Mouse (Mus musculus): ENCODE measurements around the gene Zfp664. TPM values are rescaled to one million over a fixed set of nuclear protein-coding genes. Genes with fewer than 3 reads are reported as not detected.

Gene Zfp664
- total and polyA plus RNA-seq, 2 experiments, result 5.3 to 12.2 TPM

DNA sequence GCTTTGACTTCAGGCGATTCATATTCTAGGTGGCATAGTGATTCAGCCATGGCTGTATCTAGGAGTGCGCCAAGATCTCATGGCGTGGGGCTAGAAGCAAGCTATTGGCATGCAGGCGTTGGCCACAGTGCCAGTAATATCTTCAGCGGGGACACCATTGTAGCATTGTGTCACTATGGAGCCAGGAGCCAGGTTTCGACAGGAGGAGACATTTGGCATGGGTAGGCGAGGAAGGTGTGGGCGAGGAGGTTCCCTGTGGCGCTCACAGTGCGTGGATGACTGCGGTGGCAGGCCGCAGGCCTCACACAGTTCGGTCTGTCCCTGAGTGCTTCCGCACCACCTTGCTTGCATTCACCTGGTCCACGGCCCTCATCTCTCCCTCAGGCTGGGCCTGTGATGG, 27.3 kb upstream of the Zfp664 start:
- no peak for TF ChIP-seq POLR2A (IDR thresholded peaks at IDR 0.05; ENCODE audit: extremely low read depth, insufficient read depth, low read length)
- no peak for TF ChIP-seq CTCF (IDR thresholded peaks at IDR 0.05; ENCODE audit: low read depth, low read length)
- Histone ChIP-seq H3K4me3 (ENCODE audit: insufficient read depth, low read depth, low read length) (no peak overlapping the region), H3K79me2 (ENCODE audit: control insufficient read depth, insufficient read depth, low read length) (no peaks in the 10 kb centered on the region), H3K27ac (replicated peaks; ENCODE audit: insufficient read depth, low read depth, low read length) (no peak overlapping the region), H3K36me3 (ENCODE audit: control insufficient read depth, insufficient read depth, low read length) (no peaks in the 10 kb centered on the region), H3K27me3 (ENCODE audit: control insufficient read depth, insufficient read depth, low read length) (no peaks in the 10 kb centered on the region), H3K4me1 (ENCODE audit: control insufficient read depth, insufficient read depth, low read length) (no peaks in the 10 kb centered on the region), H3K9ac (ENCODE audit: low read depth, low read length) (no peak overlapping the region)
- WGBS, result 93% methylated on average over 15 of the region's 15 CpGs
- no peak for DNase-seq (ENCODE audit: extremely low read depth, low read depth, low spot score)

GRCm38 (mm10) chr5:124836075-124836474, 26.4 kb upstream of the Zfp664 start:
- H3K27me3 ChIP-seq (ENCODE audit: control insufficient read depth, insufficient read depth, low read length), result no peaks in the 10 kb centered on the region
- TF ChIP-seq POLR2A (IDR thresholded peaks at IDR 0.05; ENCODE audit: extremely low read depth, insufficient read depth, low read length), result no peak
- TF ChIP-seq CTCF (IDR thresholded peaks at IDR 0.05; ENCODE audit: low read depth, low read length), result no peak
- no peaks in the 10 kb centered on the region for H3K36me3 ChIP-seq (ENCODE audit: control insufficient read depth, insufficient read depth, low read length)
- H3K9ac ChIP-seq (ENCODE audit: low read depth, low read length), result no peak overlapping the region
- DNase-seq (ENCODE audit: extremely low read depth, low read depth, low spot score), result no peak
- H3K4me1 ChIP-seq (ENCODE audit: control insufficient read depth, insufficient read depth, low read length), result no peaks in the 10 kb centered on the region
- WGBS, result 88% methylated on average over 10 of the region's 10 CpGs
- no peaks in the 10 kb centered on the region for H3K79me2 ChIP-seq (ENCODE audit: control insufficient read depth, insufficient read depth, low read length)
- no peak overlapping the region for H3K27ac ChIP-seq (replicated peaks; ENCODE audit: insufficient read depth, low read depth, low read length)
- no peak overlapping the region for H3K4me3 ChIP-seq (ENCODE audit: insufficient read depth, low read depth, low read length)

- H3K27me3 ChIP-seq (ENCODE audit: control insufficient read depth, insufficient read depth, low read length), result no peaks in the 10 kb centered on the region
- H3K4me1 ChIP-seq (ENCODE audit: control insufficient read depth, insufficient read depth, low read length), result no peaks in the 10 kb centered on the region
- TF ChIP-seq POLR2A (IDR thresholded peaks at IDR 0.05; ENCODE audit: extremely low read depth, insufficient read depth, low read length) (no peak), CTCF (IDR thresholded peaks at IDR 0.05; ENCODE audit: low read depth, low read length) (no peak)
- no peak overlapping the region for H3K27ac ChIP-seq (replicated peaks; ENCODE audit: insufficient read depth, low read depth, low read length)
- no peak for DNase-seq (ENCODE audit: extremely low read depth, low read depth, low spot score)
- WGBS, result 66% methylated on average over 4 of the region's 4 CpGs
- no peaks in the 10 kb centered on the region for H3K36me3 ChIP-seq (ENCODE audit: control insufficient read depth, insufficient read depth, low read length)
- no peaks in the 10 kb centered on the region for H3K79me2 ChIP-seq (ENCODE audit: control insufficient read depth, insufficient read depth, low read length)
- no peak overlapping the region for H3K9ac ChIP-seq (ENCODE audit: low read depth, low read length)
- H3K4me3 ChIP-seq (ENCODE audit: insufficient read depth, low read depth, low read length), result no peak overlapping the region
Observed at GRCm38 (mm10) chr5:124836621-124837020, 25.9 kb upstream of the Zfp664 start.

DNA sequence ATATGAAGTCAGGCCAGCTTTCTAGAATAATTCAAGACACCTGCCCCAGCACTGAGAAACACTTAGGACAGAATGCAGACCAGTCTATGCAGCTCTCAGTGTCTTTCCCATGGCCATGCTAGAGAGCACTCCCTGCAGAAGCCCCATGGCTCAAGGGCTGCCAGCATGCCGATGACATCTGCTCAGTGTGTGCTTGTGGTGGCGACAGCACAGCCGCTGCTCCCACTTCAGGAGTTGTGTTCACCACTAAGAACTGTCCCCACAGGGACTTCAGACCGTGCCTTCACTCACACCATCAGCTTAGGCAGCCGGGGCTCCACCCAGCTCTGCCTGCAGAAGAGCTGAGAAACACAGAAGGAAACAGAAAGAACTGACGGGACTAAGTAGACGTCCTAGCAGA, 22.3 kb upstream of the Zfp664 start:
- Histone ChIP-seq H3K27ac (replicated peaks; ENCODE audit: insufficient read depth, low read depth, low read length) (no peak overlapping the region), H3K9ac (ENCODE audit: low read depth, low read length) (no peak overlapping the region), H3K4me3 (ENCODE audit: insufficient read depth, low read depth, low read length) (no peak overlapping the region), H3K27me3 (ENCODE audit: control insufficient read depth, insufficient read depth, low read length) (no peaks in the 10 kb centered on the region), H3K79me2 (ENCODE audit: control insufficient read depth, insufficient read depth, low read length) (no peaks in the 10 kb centered on the region), H3K4me1 (ENCODE audit: control insufficient read depth, insufficient read depth, low read length) (no peaks in the 10 kb centered on the region), H3K36me3 (ENCODE audit: control insufficient read depth, insufficient read depth, low read length) (no peaks in the 10 kb centered on the region)
- no peak for DNase-seq (ENCODE audit: extremely low read depth, low read depth, low spot score)
- TF ChIP-seq CTCF (IDR thresholded peaks at IDR 0.05; ENCODE audit: low read depth, low read length) (no peak), POLR2A (IDR thresholded peaks at IDR 0.05; ENCODE audit: extremely low read depth, insufficient read depth, low read length) (no peak)
- WGBS, result 80% methylated on average over 7 of the region's 7 CpGs

DNA sequence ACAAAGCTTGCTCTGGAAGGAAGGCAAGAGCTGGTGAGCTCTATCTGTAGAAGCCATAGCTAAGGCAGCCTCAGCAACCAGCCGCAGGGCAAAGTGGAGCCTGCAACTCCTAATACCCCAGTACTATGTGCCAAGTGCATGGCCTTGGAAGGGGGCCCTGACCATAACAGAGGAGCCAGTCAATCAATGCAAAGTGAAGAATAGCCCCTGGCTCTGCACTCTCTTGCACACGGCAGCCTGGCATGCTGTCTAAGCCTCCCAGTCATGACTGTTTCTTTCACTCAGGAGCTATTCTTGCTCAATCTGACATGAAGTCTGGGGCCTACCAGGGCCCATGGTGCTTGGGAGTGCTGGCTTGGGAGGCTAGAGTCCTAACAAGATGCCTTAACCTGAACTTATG, 21.8 kb upstream of the Zfp664 start:
- Histone ChIP-seq H3K36me3 (ENCODE audit: control insufficient read depth, insufficient read depth, low read length) (no peaks in the 10 kb centered on the region), H3K27me3 (ENCODE audit: control insufficient read depth, insufficient read depth, low read length) (no peaks in the 10 kb centered on the region), H3K27ac (replicated peaks; ENCODE audit: insufficient read depth, low read depth, low read length) (no peak overlapping the region), H3K4me1 (ENCODE audit: control insufficient read depth, insufficient read depth, low read length) (no peaks in the 10 kb centered on the region), H3K4me3 (ENCODE audit: insufficient read depth, low read depth, low read length) (no peak overlapping the region), H3K9ac (ENCODE audit: low read depth, low read length) (no peak overlapping the region), H3K79me2 (ENCODE audit: control insufficient read depth, insufficient read depth, low read length) (no peaks in the 10 kb centered on the region)
- TF ChIP-seq CTCF (IDR thresholded peaks at IDR 0.05; ENCODE audit: low read depth, low read length) (no peak), POLR2A (IDR thresholded peaks at IDR 0.05; ENCODE audit: extremely low read depth, insufficient read depth, low read length) (no peak)
- DNase-seq (ENCODE audit: extremely low read depth, low read depth, low spot score), result no peak
- WGBS, result 84% methylated on average over 2 of the region's 2 CpGs

DNA sequence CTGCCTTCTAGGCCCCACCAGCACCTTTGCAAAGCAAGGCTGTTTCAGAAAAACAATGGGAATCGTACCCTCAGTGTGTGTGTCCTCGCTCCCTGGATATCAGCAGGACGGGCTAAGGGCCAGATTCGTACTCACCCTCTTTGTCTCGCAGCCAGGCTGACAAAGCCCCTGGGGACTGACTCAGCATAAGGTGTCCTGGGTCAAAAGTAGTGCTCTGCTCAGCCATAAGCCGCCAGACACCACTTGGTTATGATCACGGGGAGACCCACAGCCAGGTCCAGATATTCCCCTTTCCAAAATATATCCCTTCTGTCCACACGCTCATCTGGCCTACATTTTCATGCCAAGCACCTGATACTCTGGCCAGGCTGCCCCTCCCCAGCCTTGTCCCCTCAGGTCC, 19.1 kb upstream of the Zfp664 start:
- Histone ChIP-seq H3K4me3 (ENCODE audit: insufficient read depth, low read depth, low read length) (no peak overlapping the region), H3K79me2 (ENCODE audit: control insufficient read depth, insufficient read depth, low read length) (no peaks in the 10 kb centered on the region), H3K27me3 (ENCODE audit: control insufficient read depth, insufficient read depth, low read length) (no peaks in the 10 kb centered on the region), H3K4me1 (ENCODE audit: control insufficient read depth, insufficient read depth, low read length) (no peaks in the 10 kb centered on the region), H3K36me3 (ENCODE audit: control insufficient read depth, insufficient read depth, low read length) (no peaks in the 10 kb centered on the region), H3K27ac (replicated peaks; ENCODE audit: insufficient read depth, low read depth, low read length) (no peak overlapping the region), H3K9ac (ENCODE audit: low read depth, low read length) (no peak overlapping the region)
- 86% methylated on average over 8 of the region's 8 CpGs for WGBS
- DNase-seq (ENCODE audit: extremely low read depth, low read depth, low spot score), result no peak
- TF ChIP-seq POLR2A (IDR thresholded peaks at IDR 0.05; ENCODE audit: extremely low read depth, insufficient read depth, low read length), result no peak
- no peak for TF ChIP-seq CTCF (IDR thresholded peaks at IDR 0.05; ENCODE audit: low read depth, low read length)

Data from liver, adult 2 months (tissue).